Mouse (Mus musculus): Measurements from ENCODE around the gene Brpf3.

GRCm38 (mm10) chr17:28855166-28855885 is 54.4 kb downstream of the Brpf3 start:
- TF ChIP-seq CTCF (IDR thresholded peaks at IDR 0.05; ENCODE audit: low read depth, low read length), result no peak
- TF ChIP-seq POLR2A (IDR thresholded peaks at IDR 0.05; ENCODE audit: borderline replicate concordance, low read depth, low read length), result no peak
